Mouse (Mus musculus) heart, adult 9 months (tissue): ENCODE data around the gene Hdlbp.
"Not testable (repeated sequence)": the region's sequence is repeated elsewhere in the genome, so short reads cannot be mapped to it uniquely, and the experiment has no call there.

Experiments
- DNase-seq, 2 experiments: peaks; one replicate each; pipeline ENCODE4 v3.0.0; 2022; ENCODE audit warnings: low spot score in 2 of 2

The Hdlbp gene

GRCm38 (mm10) chr1:93478586-93479475 lies at the start of gene Hdlbp:
Gene Hdlbp, minus strand, starts transcription at chr1:93478815.
- DNase-seq = peak; percentile 99

DNA sequence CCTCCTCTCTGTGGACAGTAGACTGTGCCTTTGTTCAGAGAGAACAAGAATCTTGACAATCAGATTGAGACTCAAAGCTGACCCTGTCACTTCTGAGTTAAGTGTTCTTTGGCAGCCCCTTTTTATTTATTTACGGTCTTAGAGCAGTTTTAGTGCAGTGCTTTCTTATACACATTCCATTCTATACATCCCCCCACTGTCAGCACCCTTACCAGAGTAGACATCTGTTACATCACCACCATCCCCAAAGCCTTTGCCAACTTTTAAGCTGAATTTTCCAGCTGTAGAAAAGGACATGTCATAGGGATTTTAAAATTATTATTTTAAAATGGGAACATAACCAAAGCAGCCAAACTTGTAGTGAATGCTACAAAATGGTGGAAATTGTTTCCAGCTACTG lies 43.7 kb upstream of the Hdlbp start:
- DNase-seq = no peak

- DNase-seq = no peak
These were observed 42.9 kb upstream of the Hdlbp start for GRCm38 (mm10) chr1:93521491-93521890.

GRCm38 (mm10) chr1:93513221-93513620 lies 34.6 kb upstream of the Hdlbp start:
- DNase-seq = no peak

DNA sequence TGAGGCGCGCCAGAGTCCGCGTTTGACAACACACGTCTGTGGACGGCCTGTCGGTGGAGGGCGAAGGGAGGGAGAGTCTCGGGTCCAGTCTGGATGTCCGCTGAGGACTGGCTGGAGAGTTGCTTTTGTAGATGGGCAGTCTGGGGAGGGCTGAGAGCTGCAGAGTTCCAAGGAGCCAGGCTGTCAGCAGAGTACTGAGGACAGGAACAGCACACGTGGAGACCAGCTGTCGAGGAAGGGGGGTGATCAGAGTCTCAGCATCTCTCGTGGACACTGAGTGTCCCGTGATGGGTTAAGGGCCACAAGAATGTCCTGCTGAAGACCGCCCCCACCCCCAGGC lies 33.7 kb upstream of the Hdlbp start:
- DNase-seq = no peak

GRCm38 (mm10) chr1:93511585-93512350 lies 33.2 kb upstream of the Hdlbp start, which contains the start of gene Farp2:
Gene Farp2, plus strand, starts transcription at chr1:93512079.
- DNase-seq = peak; percentile 96 to 97

GRCm38 (mm10) chr1:93508576-93508975 lies 30.0 kb upstream of the Hdlbp start:
- DNase-seq = not testable (repeated sequence)

GRCm38 (mm10) chr1:93506944-93507676 lies 28.5 kb upstream of the Hdlbp start:
- no peak for DNase-seq

GRCm38 (mm10) chr1:93495312-93495711 lies 16.7 kb upstream of the Hdlbp start:
- no peak for DNase-seq

DNA sequence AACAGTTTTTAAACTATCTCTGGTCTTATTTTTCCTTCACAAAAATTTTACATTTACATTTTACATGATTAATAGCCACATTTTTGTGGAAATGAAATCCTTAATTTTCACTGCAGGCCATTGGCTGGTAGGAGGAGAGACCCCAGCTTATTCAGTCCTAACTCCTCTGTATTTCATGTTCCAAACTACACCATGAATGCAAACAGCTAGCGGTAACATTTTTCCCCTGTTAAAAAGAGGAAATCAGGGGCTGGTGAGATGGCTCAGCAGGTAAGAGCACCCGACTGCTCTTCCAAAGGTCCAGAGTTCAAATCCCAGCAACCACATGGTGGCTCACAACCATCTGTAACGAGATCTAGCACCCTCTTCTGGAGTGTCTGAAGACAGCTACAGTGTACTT lies 7.7 kb upstream of the Hdlbp start:
- not testable (repeated sequence) for DNase-seq

- DNase-seq = no peak
These were observed 965 bp upstream of the Hdlbp start for GRCm38 (mm10) chr1:93479476-93480083.

DNA sequence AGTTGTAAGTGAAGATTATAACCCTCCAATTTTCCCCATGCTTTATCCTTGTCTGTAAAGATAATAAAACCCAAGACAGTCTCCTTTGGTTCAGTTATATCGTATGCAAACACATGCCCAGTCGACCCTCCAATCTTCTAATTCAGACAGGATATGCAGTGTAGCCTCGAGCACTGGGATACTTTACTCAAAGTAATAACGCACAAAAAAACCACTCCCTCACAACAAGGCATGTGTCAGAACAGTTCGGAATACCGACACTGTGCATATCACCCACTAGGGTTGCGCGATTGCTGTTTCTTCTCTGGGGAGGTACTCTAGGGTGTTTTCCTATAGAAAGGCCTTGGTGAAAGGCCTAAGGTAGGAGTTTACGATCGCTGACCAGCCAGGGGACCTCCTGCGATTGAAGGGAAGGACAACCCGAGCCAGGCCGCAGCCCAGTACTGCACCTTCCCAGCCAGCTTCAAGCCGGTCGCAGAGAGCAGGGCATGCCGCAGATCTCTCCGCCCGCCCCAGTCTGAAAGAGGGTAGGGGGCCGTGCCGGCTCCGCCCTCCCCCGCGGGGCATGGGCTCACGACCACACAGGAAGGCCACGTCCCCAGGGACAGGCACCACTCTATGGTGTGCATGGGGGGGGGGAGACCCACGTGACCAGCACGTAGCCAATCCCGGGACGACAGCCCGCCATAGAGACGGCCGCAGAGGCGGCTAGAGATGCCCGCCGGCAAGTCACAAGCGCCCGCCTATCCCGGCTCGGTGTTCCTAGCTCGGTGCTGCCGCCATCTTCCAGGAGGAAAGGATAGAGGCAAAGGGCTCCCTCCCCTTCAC lies 643 bp downstream of the Hdlbp start:
- peak; percentile 98 for DNase-seq

- DNase-seq = no peak
These were observed 2.9 kb downstream of the Hdlbp start for GRCm38 (mm10) chr1:93475694-93476093.

DNA sequence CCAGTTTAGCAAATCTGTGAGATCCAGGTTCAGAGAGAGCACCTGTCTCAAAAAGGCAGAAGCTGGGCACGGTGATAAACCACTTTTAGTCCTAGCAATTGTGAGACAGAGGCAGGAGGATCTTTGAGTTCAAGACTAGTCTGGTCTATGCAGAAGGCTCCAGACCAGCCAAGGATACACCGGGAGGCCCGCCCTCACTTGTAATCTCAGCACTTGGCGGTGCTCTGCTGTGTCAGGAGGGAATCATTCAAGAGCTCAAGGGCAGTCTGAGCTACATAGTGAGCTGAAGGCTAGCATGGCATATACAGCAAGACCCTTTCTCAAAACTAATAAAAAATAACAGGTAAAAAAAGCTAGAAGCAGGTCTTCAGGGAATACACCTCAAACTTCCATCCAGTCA lies 10.0 kb downstream of the Hdlbp start:
- DNase-seq = no peak

DNA sequence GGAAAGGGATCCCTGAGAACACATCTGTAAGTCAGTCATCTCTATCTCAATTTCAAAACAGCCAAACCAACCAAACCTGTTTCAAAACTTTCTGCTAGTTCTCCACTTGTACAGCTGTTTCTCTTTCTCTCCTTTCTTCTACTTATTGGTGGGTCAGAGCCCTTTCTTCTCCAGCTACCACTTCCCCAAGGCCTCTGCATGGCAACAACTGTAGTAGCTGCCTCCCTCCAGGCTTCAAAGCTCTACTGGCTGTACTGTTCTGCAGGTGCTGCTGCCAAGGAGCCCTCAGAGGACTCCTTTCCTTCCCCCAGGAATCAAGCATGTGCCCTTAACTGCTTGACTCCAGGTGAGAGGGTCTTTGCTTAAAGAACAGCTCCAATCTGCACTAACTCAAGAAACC lies 12.9 kb downstream of the Hdlbp start:
- no peak for DNase-seq

- DNase-seq = no peak
These were observed 13.5 kb downstream of the Hdlbp start for GRCm38 (mm10) chr1:93465066-93465465.

- no peak for DNase-seq
These were observed 19.5 kb downstream of the Hdlbp start for GRCm38 (mm10) chr1:93459101-93459500.

DNA sequence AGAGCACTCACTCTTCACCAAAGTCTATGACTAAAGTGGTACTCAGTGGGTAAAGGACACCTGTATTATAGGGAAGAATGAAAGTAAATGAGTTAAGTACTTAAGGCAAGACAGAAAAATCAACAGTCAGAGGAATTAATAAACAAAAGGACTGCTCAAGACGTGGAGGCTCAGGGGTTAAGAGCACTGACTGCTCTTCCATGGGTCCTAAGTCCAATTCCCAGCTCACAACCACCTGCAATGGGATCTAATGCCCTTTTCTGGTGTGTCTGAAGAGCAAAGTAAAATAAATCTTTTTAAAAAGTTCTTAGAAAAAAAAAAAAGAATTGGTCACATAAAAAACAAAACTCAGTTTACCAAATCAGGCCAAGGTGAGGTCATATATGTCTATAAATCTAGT lies 20.3 kb downstream of the Hdlbp start:
- no peak for DNase-seq

GRCm38 (mm10) chr1:93453721-93454255 lies 24.8 kb downstream of the Hdlbp start:
- DNase-seq = no peak

DNA sequence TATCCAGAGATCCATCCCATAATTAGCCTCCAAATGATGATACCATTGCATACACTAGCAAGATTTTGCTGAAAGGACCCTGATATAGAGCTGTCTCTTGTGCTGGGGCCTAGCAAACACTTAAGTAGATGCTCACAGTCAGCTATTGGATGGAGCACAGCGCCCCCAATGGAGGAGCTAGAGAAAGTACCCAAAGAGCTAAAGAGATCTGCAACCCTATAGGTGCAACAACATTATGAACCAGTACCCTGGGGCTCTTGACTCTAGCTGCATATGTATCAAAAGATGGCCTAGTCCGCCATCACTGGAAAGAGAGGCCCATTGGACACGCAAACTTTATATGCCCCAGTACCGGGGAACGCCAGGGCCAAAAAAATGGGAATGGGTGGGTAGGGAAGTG lies 28.5 kb downstream of the Hdlbp start:
- not testable (repeated sequence) for DNase-seq

- DNase-seq = no peak
These were observed 32.8 kb downstream of the Hdlbp start for GRCm38 (mm10) chr1:93445822-93446162.
